Mouse (Mus musculus) heart, adult 10 weeks (tissue): ENCODE data around the gene Upk1b. TPM values are rescaled to one million over a fixed set of nuclear protein-coding genes. Genes with fewer than 3 reads are reported as not detected.

ENCODE experiments used
- polyA plus RNA-seq: library from polyadenylated mRNA; stranded (reverse); fragments of 350-450 nt; fragmentation: Illumina TruSeq; extraction: RNeasy Lipid Tissue Mini Kit (QIAGEN cat#74804); gene quantifications from one replicate; pipeline ENCODE4 v1.2.3, GENCODE M21; 2014; ENCODE audit warnings: low read depth, low replicate concordance

Gene Upk1b
- polyA plus RNA-seq = 6.3 TPM

DNA sequence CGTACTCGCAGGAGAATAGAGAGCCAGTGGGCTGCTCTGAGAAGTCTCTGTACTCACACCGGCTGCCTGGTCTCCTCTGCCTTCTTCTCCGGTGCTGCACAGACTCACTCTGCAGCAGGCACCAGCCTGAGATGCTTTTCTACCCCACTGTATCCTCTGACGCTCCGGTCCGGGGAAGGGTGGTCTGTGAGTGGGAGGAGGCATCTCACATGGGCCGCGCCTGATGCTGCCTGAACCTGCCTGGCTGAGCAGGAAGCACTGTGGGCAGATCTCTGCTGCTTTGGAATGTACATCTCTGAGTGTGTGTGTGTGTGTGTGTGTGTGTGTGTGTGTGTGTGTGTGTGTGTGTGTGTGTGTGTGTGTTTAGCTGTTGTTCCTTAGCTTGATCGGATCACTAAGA, at the start of gene Upk1b:
Upk1b (minus strand) TSS at position 238 of the 400 bp plus-strand sequence.

DNA sequence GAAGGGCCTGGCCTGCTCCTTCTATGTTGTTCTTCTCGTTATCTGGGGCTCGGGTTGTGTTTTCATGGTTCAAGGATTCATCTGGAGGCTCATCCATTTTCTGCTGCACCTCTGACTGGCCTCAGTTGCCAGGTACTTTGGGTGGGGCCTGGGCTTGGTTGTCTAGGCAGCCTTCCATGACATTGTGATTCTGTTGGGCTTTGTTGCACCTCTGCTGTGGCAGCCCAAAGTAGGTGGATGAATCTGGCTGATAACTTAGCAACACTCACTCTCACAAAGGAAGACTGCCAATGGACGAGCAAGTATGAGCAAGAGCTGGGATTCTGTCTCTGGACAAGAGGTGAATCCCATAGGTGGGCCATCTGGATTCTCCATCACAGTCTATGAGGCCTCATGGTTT, 28.5 kb upstream of the Upk1b start, which contains the start of gene 4930435E12Rik:
4930435E12Rik (minus strand) TSS at position 101 of the 400 bp plus-strand sequence.

DNA sequence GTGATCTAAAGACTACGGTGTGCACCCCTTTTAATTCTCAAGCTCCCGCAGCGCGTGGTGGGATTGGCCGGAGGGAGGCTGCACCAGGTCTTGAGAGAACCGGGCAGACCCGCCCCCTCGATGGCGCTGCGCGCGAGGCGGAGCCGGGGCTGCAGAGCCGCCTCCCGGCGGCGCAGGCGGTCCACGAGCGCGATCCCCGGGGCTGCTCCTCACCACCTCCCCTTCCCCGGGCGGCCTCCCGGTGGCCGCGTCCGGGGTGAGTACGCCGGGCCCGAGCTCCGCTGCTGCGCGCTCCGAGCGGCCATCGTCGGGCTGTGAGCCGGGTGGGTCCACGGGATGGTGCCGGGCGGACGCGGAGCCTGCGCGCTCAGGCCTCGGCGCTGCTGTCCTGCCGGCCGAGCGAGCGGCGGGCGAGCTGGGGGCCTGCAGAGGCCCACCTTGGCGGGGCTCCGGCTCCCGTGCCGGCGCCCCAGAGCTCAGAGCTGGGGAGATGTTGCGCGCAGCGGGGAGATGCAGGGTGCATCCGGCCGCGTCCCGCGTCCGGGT, 57.9 kb downstream of the Upk1b start, which contains the start of gene B4galt4:
B4galt4 (plus strand) TSS at position 152 of the 546 bp plus-strand sequence.

Other genes starting within 250 kb of the Upk1b start
- 24.6 TPM for gene Tmem39a, start 241.6 kb downstream of the Upk1b start, polyA plus RNA-seq
- 27.5 TPM for gene Arhgap31, start 87.1 kb downstream of the Upk1b start, polyA plus RNA-seq
- gene B4galt4, start 58.1 kb downstream of the Upk1b start, polyA plus RNA-seq = 14.6 TPM
- not detected for gene 4930435E12Rik, start 28.4 kb upstream of the Upk1b start, polyA plus RNA-seq
- gene Igsf11, start 92.3 kb upstream of the Upk1b start, polyA plus RNA-seq = 0.24 TPM